Mouse (Mus musculus) erythroblast, embryonic 14.5 days (primary cell): ENCODE data around the gene Lcorl.

Source experiments
- GATA1 ChIP-seq: IDR thresholded peaks from 2 replicates; pipeline ENCODE4 v1.6.1; 2012; ENCODE audit warnings: low read length, inconsistent platforms, mixed read lengths
- TAL1 ChIP-seq: IDR thresholded peaks from 3 replicates; pipeline ENCODE4 v1.6.1; 2012; ENCODE audit warnings: low read length, inconsistent platforms, mixed read lengths

- TF ChIP-seq GATA1, result no peak
- no peak for TF ChIP-seq TAL1
Observed at GRCm38 (mm10) chr5:45855526-45856302, 1.7 kb downstream of the Lcorl start.
